Mouse (Mus musculus) kidney, adult 18-20 months (tissue): ENCODE measurements at regions not wholly inside any gene's neighbourhood (a gene's known extent, or its start where the extent isn't known, plus 50 kb on each side); places are given as distances from the start of the nearest gene placed in this dataset.

Experiments used
- DNase-seq: peaks from one replicate; pipeline ENCODE4 v3.0.0; 2021

DNA sequence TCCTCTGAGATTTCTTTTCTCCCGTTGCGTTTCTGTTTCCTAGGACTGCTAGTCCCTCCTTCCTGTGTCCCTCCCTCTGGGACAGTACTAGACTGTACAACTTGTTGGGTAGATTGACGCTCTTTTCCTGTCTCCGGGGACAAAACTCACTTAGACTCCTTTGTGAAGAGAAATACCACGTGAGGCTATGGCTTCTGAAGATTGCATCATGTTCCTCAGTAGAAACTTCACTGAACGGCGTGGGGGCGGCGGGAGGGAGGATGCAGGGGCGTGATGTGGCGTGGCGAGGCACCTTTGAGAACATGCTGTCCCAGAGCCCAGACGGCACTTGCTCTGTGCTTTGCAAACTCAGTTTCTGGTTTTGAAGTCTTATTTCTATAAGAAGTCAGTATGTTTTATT is 78.5 kb downstream of the Spata18 start:
- no peak for DNase-seq

GRCm38 (mm10) chr5:73731423-73731822 is 80.2 kb downstream of the Spata18 start:
- DNase-seq, result no peak

DNA sequence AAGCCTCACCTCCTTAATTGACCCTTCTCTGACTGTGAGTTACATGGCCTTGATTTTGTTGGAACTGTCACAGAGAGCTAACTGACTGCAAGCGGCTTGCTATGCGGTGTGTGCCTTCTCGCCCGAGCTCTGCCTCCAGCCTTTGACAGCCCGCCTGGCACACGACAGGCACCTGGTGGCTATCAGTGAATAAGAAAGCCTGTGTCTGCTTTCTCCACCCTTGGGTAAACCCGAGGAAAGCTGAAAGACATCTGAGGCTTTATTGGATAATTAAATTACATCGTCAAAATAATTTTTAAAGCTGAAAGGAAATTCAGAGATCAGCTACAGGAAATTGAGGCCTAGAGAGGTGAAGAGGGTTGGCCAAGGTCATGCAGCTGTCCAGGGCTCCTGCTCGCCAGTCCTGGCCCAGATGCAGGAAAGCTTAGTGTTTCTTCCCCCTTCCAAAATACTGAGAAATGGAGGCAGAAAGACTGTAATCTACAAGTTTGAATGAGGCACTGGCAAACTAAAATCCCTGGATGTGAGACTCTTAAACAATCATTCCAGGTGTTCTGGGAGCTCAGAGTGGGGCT is 80.9 kb downstream of the Spata18 start:
- DNase-seq, result no peak

GRCm38 (mm10) chr5:73740766-73741165 is 89.6 kb downstream of the Spata18 start:
- DNase-seq, result no peak

DNA sequence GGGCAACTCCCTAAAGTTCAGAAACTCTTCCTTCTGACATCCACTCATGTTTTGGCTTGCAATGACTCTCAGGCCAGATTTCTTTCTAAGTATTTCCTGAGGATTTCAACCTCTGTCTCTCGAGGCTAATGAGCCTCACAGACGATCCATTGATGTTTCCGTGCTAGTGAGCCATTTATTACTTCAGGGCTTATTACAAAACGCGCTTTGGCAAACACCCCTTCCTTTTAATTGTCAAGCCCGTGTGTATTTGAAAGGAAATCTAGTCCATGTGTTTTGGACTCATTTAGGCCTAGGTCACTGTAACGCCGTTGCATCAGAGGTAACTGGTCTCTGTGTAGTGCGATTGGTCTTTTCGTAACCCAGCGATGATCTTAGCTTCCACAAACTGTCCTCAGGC is 90.3 kb downstream of the Spata18 start:
- no peak for DNase-seq

GRCm38 (mm10) chr5:73743953-73744352 is 92.8 kb downstream of the Spata18 start:
- DNase-seq, result no peak

DNA sequence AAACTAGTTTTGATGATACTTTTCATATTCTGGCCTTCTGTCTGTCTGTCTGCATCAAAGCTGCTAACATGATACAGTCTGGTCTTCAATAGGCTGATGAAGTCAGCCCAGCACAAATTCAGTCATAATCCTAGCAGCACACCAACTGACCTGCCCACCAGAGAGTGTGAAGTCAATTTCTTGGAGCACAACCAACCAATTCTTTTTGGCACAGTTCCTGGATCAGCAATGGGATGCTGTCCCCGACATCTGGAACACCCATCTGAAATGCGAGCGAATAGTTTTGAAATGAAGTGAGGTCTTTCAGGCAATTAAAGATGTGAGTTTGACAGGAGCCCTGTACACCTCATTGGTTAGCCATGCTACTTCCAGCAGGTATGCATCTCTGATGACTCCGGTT is 98.6 kb downstream of the Spata18 start:
- no peak for DNase-seq

DNA sequence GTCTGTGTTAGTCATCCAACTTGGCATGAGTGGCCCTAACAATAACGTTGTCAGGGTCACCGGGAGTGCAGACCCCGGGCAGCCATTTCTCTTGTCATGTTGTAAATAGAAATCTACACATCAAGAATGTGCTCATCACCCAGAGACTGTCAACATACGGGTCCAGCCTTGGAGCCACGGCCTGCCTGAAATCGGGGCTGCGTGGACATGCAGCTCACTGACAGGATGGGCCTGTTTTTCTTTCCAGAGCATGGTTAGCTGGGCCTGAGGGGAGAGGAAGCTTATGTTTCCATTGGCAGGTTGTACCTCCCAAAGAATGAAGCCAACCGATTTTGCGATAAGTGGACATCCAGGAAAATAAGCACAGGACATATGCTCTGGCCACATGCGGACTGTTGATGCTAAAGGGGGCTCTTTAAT is 101.1 kb downstream of the Spata18 start:
- no peak for DNase-seq

DNA sequence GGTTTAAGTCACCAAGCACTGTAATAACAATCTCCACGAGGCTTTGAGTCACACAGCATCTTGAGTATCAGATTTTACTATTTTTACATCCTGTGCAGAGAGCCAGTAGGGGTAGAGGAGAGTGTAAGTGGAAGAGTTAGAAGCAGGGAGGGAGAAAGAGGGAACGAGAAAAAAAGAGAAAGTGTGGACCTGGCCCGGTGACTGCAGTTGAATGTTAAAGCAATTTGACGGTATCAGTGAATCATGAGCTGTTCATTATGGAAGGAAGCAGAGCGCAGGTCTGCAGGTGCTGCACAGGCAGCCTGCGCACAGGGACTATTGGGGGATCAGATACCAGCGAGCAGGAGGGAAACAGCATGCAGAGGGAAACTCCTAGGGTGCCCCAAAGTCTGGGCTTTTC is 102.6 kb downstream of the Spata18 start:
- DNase-seq, result no peak

GRCm38 (mm10) chr5:73758534-73758933 is 107.4 kb downstream of the Spata18 start:
- DNase-seq, result no peak

- DNase-seq, result no peak
These were observed 110.1 kb downstream of the Spata18 start for GRCm38 (mm10) chr5:73761236-73761635.

GRCm38 (mm10) chr5:73761709-73762108 is 110.5 kb downstream of the Spata18 start:
- peak; percentile 18 for DNase-seq

DNA sequence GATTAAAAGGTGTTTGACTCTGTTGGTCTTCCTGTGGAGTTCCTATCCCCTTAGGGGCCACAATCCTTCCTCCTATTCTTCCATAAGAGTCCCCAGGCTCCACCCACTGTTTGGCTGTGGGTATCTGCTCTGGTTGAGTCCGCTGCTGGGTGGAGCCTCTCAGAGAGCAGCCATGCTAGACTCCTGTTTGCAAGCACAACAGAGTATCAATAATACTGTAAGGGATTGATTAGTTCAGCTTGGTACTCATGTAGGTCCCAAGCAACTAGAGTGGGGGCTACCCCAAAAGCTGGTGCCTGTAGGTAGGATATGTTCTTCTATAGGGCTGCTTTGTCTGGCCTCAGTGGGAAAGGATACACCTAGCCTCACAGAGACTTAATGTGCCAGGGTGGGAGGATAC is 113.0 kb downstream of the Spata18 start:
- DNase-seq, result no peak

DNA sequence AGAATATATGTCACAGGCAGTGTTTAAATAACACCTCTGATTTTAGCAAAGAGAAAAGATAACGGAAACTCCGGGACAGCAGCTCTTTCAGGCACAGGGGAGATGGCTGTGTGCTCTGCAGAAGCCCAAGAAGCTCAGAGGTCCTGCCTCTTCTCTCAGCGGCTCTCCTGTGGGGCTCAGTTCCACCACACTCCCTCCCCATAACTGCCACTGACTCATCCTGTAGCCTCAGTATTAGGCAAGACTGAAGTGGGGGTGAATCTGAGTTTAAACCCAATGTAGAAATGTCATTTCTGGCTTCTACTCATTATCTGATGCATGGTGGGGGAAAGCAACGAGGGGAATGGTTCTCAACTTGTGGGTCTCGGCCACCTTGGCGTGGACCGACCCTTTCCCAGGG is 114.3 kb downstream of the Spata18 start:
- no peak for DNase-seq

DNA sequence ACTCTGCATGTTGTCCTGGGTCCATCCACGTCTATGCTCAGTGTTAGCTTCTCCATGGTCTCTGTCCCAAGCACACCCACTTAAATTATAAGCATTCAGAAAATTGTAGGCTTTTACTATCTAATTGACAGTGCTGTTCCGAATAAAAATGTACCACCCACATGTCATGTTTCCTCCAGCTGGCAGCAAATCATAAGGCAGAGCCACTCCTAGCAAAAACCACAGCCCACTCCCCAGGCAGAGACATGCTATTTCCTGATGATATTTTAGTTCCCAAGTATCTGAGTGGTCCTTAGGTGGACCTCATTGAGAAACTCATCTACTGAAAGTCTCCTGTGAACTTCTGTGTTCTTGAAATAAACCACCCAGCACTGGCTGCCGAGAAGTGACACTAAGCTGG is 117.1 kb downstream of the Spata18 start:
- no peak for DNase-seq

GRCm38 (mm10) chr5:73775775-73776548 is 124.8 kb downstream of the Spata18 start:
- DNase-seq, result no peak

- DNase-seq, result peak; percentile 13
These were observed 126.2 kb downstream of the Spata18 start for GRCm38 (mm10) chr5:73777282-73777921.

DNA sequence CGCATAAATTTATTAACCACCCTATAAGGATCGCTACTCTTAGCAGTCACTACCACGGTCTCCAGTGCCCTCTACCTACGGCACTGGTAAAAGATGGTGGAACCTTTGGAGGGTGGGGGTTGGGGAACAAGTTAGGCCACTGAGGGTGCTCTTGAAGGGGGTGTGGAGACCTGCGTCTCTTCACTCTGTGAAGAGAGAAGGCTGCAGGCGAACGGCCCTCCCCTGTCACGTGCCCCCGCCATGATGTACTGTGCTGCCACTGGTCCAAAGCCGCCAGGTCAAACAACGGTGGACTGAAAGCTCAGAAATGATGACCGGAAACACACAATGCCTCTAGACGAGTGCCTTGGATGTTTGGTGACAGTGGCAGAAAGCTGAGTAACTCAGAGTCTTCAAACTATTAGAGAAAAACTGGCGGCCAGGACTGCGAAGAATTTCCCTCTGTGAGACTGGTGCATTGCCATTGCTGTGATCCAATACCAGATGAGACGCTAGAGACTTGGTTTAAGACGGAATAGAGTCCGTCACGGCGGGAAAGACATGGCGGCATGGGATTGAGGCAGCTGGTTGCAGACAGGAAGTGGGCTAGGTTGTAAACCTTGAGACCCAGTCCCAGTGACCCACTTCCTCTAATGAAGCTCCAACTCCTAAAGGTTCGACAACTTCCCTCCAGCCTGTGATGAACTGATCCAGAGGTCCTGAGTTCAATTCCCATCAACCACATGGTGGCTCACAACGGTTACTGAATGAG is 130.2 kb downstream of the Spata18 start:
- no peak for DNase-seq

DNA sequence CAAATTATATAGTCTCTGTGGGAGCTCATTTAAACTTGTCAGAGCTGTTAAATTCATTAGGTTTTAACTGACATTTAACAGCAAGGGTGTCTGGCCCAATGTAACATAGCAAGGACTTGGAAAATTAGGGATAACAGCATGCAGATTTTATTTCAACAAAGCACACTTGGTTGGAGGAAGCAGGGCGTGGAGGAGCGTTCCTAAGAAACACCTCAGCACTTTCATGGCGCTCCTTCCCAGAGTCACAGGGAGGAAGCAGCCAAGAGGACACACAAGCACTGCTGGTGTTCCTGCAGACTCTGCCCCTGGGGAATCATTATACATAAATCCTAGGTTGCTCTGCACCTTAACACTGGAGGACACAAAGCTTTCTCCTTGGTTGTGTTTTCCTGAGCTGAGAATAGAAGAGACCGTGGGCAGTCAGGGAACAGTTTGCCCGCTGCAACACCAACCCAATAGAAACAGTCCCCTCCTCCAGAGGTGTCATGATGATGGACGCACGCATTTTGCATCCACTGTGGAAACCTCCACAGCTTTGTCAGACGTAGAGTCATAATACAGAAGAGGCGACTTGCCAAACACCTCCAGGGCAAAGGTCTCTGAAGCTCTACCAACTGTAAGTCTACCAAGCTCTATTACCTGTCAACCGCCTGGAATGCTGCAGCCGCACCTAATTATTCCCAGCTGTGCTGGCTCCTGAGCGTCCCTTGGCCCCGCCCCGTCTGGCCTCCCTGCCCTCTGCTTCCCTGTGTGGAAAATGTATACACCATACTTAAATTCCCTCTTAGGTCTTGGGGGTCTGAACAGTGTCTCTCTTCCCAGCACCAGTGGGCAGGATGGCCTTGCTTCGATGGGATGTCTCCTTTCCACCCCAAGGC is 131.3 kb downstream of the Spata18 start:
- peak; percentile 29 for DNase-seq

DNA sequence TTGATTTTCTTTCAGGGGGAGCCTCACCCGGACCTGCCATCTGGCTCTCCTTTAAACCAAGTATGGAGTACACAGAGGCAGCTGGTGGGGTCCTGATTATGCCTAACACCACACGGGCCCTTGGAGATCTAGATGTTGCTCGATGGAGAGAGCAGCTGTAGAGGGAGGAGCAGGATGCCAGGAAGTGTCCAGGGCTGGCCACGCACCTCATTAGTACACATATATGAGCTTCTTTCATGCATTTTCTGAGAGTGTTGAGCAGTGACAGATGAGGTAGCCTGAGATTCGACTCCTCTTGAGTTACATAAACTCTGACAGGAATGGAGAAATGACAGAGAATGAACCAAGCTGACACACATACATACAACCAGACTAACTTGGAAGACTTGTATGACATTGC is 136.1 kb downstream of the Spata18 start:
- DNase-seq, result no peak

DNA sequence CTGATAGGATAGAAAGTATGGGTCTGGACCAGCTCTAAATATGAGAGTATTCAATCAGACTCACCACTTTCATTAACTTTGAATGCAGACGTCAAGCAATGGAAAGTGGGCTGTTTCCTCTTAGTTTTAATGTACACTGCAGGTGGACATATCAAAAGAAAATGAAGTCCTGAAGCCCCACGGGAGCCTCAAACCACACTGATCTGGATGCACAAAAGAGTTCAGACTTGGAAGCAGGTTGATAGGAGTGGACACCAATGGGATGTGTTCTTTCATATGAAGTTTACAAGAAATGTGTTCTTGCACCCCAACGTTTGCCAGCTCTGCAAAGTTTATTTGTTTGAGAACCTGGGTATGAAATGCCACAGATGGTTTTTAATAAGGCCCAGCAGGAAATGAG is 141.0 kb downstream of the Spata18 start:
- DNase-seq, result no peak

GRCm38 (mm10) chr5:73796201-73796600 is 145.0 kb downstream of the Spata18 start:
- no peak for DNase-seq

GRCm38 (mm10) chr5:73797980-73798379 is 146.8 kb downstream of the Spata18 start:
- DNase-seq, result no peak
